Mouse (Mus musculus) granulocyte monocyte progenitor cell, adult 5-6 weeks (primary cell): ENCODE measurements around the gene Zap70. TPM values are rescaled to one million over a fixed set of nuclear protein-coding genes. Genes with fewer than 3 reads are reported as not detected.

Source experiments
- ATAC-seq: replicated peaks from 2 replicates; pipeline ENCODE4 v1.8.0; 2016; ENCODE audit warnings: mild to moderate bottlenecking, moderate TSS enrichment, inconsistent platforms; ENCODE audit not compliant: poor library complexity, severe bottlenecking
- total RNA-seq, 2 experiments: library from RNA; stranded (forward) in 1 of 2; stranded (reverse) in 1 of 2; fragments of 200-712, 200-1000 nt in 1 of 2; fragments of >200 nt in 1 of 2; fragmentation: Nextera tagmentation in 1 of 2; gene quantifications; 2 replicates each; pipeline ENCODE4 v1.2.3; 2014 to 2017

Gene Zap70
- total RNA-seq, 2 experiments from 2014 or later = not detected

DNA sequence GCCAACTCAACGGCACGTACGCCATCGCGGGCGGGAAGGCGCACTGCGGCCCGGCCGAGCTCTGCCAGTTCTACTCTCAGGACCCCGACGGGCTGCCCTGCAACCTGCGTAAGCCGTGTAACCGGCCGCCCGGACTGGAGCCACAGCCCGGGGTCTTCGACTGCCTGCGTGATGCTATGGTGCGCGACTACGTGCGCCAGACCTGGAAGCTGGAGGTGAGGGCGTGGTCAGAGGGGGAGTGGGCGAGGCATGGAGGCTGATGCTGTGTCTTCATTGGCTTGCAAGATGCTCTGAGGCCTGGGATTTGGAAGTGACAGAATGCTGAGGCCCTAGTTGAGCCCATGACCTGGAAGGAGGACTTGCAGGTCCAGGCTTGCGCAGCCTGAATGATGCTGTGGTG, 9.4 kb downstream of the Zap70 start:
- ATAC-seq = no peak

DNA sequence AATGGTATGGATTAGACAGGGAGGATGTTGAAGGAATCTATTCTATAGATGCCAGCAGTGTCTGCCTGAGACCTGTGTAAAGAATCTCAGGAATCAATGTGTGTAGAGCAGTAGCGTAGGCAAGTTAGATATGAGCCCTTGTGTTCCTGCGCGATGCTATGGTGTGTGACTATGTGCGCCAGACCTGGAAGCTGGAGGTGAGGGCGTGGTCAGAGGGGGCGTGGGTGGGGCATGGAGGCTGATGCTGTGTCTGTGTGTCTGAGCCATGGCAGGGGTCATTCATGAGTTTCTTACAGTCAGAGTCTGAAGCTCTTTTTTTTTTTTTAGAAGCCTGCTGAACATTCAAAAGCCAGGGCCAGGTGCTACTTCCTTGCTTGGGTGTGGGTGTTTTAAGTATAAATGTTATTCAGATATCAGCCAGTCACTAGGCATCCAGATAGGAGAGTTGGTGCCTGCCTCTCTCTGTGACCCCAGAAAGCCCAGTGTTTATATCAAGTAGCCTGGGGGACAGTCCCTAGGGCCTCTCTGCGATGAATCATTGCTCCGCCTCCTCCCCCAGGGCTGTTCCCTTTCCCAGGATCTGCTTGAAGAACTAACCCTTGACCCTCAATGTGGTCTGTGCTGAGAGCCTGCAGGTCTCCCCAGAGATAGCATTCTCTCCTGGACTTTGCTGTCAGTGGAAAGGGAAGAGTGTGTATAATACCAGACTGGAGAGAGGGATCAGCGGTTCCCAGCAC, 10.8 kb downstream of the Zap70 start:
- ATAC-seq = no peak

DNA sequence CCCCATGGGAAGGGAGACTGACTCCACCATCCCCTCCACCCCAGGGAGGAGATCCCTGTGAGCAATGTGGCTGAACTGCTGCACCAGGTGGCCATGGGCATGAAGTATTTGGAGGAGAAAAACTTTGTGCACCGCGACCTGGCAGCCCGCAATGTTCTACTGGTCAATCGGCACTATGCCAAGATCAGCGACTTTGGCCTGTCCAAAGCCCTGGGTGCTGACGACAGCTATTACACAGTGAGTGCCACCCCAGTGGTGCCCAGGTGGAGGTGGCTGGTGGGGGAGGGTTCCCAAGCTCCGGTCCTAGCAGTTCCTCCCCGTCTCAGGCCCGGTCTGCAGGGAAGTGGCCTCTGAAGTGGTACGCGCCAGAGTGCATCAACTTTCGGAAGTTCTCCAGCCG, 19.2 kb downstream of the Zap70 start:
- ATAC-seq = no peak

DNA sequence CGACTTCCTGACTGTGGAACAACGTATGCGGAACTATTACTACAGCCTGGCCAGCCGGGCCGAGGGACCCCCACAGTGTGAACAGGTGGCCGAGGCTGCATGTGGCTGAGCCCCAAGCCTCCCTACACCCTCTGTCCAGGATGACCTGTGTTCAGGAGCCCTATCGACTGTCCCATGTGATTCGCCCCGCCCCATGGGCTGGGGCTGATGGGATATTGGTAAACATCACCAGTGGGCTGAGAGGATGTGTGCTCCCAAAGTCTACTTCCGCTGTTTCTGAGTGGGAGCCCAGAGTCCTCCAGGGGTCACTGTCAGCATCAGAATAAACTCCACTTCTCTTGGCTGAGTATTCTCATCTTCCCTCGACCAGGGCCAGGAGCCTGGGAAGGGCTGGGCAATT, 20.9 kb downstream of the Zap70 start:
- no peak for ATAC-seq

DNA sequence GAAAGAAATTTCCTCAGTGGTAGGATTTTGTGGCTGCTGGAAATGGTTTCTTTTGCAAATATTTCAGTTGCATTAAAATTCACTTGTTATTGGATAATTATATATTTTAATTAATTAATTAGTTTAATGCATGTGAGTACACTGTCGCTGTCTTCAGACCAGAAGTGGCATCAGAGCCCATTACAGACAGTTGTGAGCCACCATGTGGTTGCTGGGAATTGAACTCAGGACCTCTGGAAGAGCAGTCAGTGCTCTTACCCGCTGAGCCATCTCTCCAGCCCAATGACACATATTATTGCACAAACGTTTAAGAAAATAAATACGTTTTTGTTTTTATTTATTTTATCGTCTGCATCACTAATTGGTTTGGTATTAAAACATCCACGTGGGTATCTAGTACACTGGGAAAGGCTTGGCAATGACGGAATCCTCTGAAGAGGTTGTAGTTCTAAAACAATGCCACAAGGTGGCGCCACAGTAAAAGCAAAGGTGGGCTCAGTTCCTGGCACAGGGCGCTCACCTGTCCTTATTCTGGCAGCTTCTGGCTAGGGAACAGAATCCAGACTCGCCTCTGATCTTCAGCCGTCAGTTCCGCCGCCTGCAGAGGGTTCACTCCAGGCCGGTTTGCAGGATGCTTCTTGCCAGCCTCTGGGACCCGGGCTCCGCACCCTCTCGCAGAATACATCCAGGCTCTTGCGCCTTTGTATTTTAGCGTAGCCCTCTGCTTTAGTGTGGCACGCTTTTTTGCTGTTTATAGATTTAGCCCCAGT, 23.0 kb downstream of the Zap70 start:
- ATAC-seq = peak; percentile 56

DNA sequence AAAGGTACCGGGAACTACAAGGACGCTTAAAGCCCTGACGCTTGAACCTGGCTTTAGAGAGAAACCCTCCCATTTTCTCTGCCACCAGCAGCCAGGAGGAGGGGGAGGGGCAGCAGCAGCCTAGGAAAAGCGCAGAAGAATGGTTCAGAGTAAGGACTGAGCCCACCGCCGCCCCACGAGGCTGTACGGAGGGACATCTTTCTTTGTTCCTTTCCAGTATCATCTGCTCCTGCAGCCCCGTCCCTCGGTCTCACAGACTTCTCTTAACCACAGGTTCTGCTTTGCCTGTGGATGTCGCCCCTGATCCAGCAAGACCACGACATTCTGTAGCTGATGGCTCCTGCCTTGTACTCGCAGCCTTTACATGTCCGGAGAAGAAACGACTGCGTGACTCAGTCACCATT, 23.6 kb downstream of the Zap70 start:
- ATAC-seq = peak; percentile 47

DNA sequence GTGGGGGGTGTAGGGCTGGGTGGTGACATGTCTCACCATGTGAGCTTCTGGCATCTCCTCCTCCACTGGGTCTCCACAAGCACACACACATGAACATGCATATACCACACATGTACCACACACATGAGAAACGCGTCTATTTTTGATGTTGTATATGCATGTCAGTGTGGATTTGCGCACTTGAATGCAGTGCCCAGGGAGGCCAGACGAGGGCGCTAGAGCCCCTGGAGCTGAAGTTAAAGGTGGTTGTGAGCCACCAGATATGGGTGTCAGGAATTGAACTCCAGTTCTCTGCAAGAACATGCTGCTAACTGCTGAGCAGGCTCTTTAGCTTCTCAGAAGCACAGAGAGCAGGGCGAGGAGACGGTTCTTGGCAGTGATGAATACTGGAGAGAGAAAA, 24.8 kb downstream of the Zap70 start:
- ATAC-seq = no peak

DNA sequence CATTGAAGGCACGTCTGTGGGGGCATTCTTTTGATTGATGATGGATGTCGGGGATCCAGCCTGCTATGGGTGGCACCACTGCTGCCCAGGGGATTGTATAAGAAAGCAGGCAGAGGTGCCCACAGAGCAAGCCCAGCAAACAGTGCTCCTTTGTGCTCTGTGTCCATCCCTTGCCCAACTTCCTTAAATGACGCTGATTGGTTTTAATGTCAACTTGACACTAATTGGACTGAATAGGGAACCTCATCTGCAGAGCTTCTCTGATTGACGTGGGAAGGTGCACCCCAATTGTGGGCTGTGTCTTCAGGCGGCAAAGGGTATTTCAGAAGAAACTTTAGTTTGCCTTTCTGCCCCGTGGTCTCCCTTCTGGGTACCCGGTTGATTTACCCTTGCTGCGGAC, 27.8 kb downstream of the Zap70 start:
- peak; percentile 63 for ATAC-seq

DNA sequence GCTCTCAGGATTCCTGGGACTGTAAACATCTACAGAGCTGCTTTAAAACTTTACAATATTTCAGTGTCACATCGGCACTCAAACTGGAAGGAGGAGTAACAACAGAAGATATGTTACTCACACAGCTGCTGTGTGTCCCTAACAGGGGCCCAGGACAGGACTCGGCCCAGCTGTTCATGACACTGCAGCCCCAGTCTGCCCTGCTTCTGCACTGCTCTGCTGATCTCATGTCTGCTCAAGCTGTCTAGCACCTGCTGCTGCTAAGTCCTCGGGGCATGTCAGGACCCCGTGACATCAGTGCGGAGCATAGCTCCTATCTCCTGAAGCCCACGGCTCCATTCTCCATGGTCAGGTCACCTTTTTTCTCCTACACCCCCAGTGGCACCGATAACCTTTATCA, 35.1 kb downstream of the Zap70 start:
- ATAC-seq = no peak

DNA sequence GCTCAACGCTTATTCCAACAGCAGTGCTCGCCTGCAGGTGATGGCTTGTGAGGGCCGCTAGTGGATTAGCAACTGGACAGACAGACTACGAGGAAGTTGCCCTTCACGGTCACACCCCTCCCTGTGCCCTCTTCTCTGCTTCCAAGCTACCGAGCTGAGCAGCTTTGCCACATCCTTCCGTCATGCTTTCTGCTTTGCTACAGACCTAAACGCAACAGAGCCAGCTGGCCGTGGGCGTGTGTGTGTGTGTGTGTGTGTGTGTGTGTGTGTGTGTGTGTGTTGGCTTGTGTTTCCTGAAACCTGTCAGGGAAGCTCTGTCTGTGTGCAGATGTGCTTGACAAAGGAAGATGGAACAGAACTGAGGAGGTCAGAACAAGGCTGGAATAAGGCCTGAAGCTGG, 35.9 kb downstream of the Zap70 start:
- peak; percentile 90 for ATAC-seq

DNA sequence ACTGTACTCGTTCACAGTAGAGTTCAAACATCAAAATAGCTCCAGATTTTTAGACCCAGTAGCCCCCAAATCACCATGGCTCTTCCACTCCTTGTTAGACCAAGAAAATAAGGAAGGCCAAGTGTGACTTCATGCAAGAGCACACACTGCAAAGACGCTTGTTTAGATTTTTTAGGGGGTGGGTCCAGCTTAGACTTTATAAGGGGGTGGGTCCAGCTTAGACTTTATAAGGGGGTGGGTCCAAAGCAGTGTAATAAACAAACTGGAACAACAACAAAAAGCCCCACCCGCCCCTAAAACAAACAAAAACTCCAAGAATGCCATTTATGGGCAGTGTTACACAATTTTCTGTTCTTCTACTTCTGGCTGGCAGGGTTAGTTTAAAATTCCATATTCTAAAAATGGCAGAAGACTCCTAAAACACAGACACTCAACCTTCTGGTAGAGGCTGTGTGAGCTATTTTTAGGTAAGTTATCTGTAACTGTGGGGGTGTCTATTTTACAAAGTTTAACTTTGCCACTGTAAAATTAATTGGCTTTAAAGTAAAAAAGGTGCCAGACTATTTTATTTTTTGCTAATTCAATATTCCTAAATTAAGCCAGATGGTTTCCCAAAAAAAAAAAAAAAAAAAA, 38.9 kb downstream of the Zap70 start:
- no peak for ATAC-seq

DNA sequence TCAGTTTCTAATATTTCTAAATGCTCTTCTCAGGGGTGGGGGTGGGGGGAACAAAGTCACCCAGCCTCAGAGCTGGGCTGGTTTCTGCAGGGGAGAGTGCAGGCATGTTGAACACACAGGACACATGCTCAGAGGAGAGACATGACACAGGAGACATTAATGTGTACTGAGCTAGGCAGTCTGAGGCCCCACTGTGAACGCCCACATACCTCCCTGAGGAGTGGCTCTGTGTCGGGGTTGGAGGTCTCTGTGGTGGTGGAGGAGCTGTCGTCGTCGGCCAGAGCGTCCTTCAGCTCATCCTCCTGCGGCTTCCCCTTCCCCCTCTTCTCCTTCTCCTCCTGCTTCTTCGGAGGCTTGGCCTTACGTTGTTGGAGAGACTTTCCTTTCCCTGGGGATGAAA, 42.7 kb downstream of the Zap70 start:
- no peak for ATAC-seq

DNA sequence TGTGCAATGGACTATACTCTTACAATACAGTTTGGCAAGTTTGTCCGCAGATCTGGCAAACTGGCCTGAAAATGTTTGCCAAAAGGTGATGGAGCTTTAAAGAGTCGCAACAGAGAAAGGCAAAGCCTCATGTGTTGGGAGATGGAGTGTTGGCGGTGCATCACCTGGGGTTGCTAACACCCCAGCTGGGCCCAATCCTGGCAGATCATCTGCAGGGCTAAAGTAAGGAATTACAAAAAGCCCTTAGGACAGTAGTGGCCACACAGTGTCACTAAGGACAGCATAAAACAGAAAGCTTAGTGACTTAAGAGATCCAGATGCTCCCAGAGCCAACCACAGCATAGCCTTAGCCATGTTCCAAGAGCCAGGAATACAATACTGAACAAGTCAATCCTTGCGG, 43.2 kb downstream of the Zap70 start:
- ATAC-seq = no peak

DNA sequence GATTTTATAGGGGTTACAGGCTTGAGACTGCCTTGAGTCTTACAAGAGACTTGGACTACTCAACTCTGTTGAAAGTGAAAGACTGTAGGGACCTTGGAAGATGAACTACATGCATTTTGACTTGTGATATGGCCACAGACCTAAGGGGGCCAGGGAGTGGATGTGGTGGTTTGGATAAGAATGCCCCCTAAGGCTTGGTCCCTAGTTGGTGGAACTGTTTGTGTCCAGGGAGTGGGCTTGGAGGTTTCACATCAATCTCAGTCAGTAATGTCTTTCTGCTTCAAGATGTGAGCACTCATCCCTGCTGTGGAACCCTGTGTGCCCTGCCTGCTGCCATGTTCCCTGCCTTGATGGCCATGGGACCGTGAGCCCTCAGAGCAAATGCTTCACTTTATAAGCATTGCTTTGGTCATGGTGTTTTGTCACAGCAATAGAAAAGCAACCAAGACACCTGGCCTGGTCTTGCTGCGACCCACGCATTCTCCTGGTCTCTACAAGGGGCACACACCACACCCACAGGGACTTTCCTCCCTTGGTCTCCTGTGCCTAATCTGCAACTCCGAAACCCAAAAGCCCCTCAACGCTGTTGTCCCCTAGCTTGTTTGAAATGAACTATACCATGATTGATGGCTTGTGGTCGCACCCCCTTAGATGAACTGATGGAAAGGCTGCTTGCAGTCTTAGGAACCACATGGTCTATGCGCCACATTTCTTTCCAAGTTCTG, 44.7 kb downstream of the Zap70 start:
- no peak for ATAC-seq

DNA sequence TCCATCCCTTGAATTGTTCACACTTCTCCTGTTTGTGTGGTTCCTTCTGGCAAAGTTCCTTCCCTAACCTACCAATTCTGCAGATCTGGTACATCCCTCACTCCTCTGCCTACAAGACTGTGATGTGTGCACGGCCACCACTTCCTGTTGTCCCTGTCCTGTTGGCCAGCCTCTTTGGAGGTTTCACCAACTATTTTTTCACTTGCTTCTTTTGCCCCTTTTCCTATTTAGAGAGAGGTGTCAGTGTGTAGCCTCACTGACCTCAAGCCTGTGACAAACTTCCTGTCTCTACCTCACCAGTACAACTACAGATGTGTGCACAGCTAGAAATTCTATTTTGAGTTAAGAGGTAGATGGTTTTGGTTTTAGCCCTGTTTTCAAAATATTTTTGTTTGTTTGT, 45.5 kb downstream of the Zap70 start:
- no peak for ATAC-seq

DNA sequence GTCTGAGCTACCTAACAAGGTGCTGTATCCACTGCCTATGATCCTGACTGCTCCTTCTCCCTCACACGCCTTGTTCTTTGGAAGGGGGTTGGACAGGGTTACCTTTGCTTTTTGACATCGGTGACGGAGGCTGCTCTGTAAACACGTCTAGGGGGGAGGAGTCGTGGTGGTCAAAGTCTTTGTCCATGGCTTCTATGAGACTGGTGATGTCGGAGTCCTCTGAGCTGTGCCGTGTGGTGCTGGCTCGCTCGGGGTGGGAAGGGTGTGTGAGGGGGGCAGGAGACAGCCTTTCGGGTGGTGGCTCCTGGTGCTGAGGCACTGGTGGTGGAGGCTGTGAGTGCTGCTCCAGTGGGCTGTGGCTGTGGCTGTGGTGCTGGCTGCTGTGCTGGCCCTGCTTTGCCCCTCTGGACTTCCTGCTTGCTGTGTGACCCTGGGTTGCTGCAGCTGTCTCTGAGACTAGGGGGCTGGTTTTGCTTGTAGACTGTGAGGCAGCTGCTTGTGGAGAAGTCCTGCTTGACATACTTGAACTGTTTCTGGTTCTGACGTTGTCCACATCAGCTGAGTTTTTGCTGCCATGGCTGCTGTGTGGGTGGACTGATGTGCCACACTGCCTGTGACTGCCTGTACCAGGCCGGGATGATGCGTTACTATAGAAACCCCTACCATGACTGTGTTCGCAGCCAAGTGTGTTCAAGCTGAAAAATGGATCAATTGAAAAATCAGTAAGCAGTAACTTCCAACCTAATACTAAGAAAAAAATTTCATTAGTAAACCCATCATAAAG, 46.4 kb downstream of the Zap70 start:
- ATAC-seq = no peak

DNA sequence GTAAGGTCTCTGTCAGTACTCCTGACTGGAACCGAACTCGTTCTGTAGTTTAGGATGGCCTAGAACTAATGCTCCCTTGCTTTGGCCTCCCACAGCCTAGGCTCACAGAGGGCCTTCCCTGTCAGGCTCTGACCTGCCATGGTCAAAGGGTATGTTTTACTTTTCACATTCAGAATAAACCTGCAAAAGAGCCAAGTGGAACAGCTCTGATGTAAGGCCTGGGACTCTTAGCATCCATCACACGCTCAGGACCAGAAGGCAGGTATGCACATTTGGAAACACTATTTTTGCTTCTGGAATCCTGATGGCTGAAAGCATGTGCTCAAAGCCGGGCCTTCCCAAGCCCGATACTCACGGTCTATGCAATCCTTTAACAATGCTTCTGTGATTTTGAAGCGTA, 50.2 kb downstream of the Zap70 start:
- no peak for ATAC-seq

DNA sequence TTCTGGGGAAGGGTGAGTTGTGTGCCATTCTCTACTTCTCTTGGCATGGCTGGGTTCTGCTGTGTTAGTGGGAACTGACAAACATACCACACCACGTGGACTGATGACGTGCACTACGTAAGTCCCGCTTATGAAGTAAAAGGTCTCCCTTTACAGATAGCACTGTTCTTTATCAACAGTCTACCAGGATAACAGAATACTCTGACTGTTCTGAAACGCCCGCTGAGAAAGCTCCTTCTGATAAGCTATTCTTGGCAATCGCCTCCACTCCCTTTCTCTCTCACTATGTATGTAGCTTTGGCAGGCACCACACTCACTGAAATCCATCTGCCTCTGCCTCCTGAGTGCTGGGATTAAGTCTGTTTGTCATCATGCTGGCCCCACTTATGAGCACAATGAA, 51.8 kb downstream of the Zap70 start:
- no peak for ATAC-seq

DNA sequence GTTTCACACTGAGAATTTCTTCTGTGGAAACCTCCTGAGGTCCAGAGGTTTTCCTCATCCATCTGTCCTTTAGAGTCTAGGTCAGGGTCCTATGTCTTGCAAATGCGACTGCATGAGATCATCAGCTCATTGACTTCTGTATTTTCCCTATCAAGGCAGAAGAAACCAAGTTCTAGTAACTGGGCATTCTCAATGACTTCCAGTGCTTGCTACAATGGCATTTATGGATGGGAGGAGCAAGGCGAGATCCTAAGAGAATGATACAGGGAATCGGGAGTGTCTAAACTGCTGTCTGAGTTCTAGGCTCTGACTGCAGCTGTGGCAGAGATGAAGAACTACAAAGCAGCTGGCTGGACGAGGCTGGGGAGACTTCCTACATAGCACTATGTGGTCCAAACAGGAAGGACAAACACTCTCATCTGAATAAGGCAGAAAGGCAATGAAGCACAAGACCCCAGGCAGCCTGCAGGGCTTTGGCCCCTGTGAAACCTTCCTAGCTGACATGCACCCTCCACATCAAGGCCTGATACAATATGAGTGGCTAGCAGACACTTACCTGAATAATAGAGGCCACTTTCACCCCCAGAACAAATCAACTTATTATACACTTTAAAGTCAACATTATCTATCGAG, 52.8 kb downstream of the Zap70 start:
- no peak for ATAC-seq

DNA sequence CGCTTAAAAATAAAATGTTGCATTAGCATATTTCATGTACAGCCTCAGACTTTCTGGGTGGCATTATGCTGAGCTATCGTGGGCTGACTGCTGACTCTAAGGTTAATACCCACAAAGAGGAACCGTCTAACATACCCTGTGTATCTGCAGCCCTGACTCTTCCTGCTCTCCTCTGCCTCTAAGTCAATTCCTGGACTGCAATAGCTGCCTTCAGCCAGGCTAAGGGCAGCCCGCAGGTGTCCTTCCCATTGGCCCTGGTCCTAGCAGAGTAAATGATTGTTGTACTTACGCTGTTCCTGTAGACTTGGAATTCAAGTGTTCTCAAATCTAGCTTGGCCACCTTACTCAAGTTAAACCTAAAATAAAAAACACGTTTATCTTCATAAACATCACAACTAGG, 53.6 kb downstream of the Zap70 start:
- no peak for ATAC-seq
